Mouse (Mus musculus): ENCODE results near the gene Herc2. TPM values are rescaled to one million over a fixed set of nuclear protein-coding genes. Genes with fewer than 3 reads are reported as not detected.

The Herc2 gene
- polyA plus RNA-seq, 1 experiment from 2014 or later: 22.3 TPM

- H3K9me3 ChIP-seq: no peaks in the 10 kb centered on the region
- no peak overlapping the region for H3K27ac ChIP-seq
- no peaks in the 10 kb centered on the region for H3K4me1 ChIP-seq
- no peak for ATAC-seq (ENCODE audit: borderline replicate concordance, extremely low read depth, low FRiP score, low TSS enrichment)
- no peak overlapping the region for H3K9ac ChIP-seq
- 89% methylated on average over 6 of the region's 6 CpGs for WGBS
- peaks cover 47% of the 10 kb centered on the region for H3K36me3 ChIP-seq
- H3K4me3 ChIP-seq: no peak overlapping the region
- H3K4me2 ChIP-seq: no peak overlapping the region
- H3K27me3 ChIP-seq: no peaks in the 10 kb centered on the region
Measured at GRCm38 (mm10) chr7:56220811-56221210, 170.8 kb downstream of the Herc2 start.

- Histone ChIP-seq H3K4me2 (no peak overlapping the region), H3K27me3 (no peaks in the 10 kb centered on the region), H3K4me1 (no peaks in the 10 kb centered on the region), H3K9ac (no peak overlapping the region), H3K9me3 (no peaks in the 10 kb centered on the region), H3K36me3 (peaks cover 17% of the 10 kb centered on the region), H3K4me3 (no peak overlapping the region), H3K27ac (no peak overlapping the region)
- 41% methylated on average over 5 of the region's 5 CpGs for WGBS
- no peak for ATAC-seq (ENCODE audit: borderline replicate concordance, extremely low read depth, low FRiP score, low TSS enrichment)
Measured at GRCm38 (mm10) chr7:56235794-56236423, 185.9 kb downstream of the Herc2 start.

- peaks cover 12% of the 10 kb centered on the region for H3K36me3 ChIP-seq
- H3K9ac ChIP-seq: no peak overlapping the region
- no peaks in the 10 kb centered on the region for H3K27me3 ChIP-seq
- no peak overlapping the region for H3K4me3 ChIP-seq
- no peak for ATAC-seq (ENCODE audit: borderline replicate concordance, extremely low read depth, low FRiP score, low TSS enrichment)
- no peak overlapping the region for H3K27ac ChIP-seq
- 85% methylated on average over 3 of the region's 3 CpGs for WGBS
- H3K4me1 ChIP-seq: no peaks in the 10 kb centered on the region
- no peaks in the 10 kb centered on the region for H3K9me3 ChIP-seq
- H3K4me2 ChIP-seq: no peak overlapping the region
Measured at GRCm38 (mm10) chr7:56236617-56237016, 186.6 kb downstream of the Herc2 start.

- no peaks in the 10 kb centered on the region for H3K27me3 ChIP-seq
- H3K9me3 ChIP-seq: no peaks in the 10 kb centered on the region
- no peak for ATAC-seq (ENCODE audit: borderline replicate concordance, extremely low read depth, low FRiP score, low TSS enrichment)
- H3K36me3 ChIP-seq: no peaks in the 10 kb centered on the region
- no peak within 1 kb of the TSS for H3K9ac ChIP-seq
- no peak within 1 kb of the TSS for H3K4me3 ChIP-seq
- H3K4me2 ChIP-seq: no peak within 1 kb of the TSS
- no peaks in the 10 kb centered on the region for H3K4me1 ChIP-seq
- WGBS: 40% methylated on average over 3 of the region's 3 CpGs
- no peak within 1 kb of the TSS for H3K27ac ChIP-seq
Measured at GRCm38 (mm10) chr7:56239543-56239942, 189.5 kb downstream of the Herc2 start, which contains the start of gene Oca2. Gene Oca2 (plus strand): TSS chr7:56239760.

- Histone ChIP-seq H3K9ac (no peak overlapping the region), H3K9me3 (no peaks in the 10 kb centered on the region), H3K27ac (no peak overlapping the region), H3K4me3 (no peak overlapping the region), H3K27me3 (no peaks in the 10 kb centered on the region), H3K4me2 (no peak overlapping the region), H3K4me1 (no peaks in the 10 kb centered on the region), H3K36me3 (no peaks in the 10 kb centered on the region)
- 75% methylated on average over 10 of the region's 10 CpGs for WGBS
- ATAC-seq (ENCODE audit: borderline replicate concordance, extremely low read depth, low FRiP score, low TSS enrichment): no peak
Measured at GRCm38 (mm10) chr7:56254568-56254967, 204.6 kb downstream of the Herc2 start.

- no peaks in the 10 kb centered on the region for H3K27me3 ChIP-seq
- H3K9me3 ChIP-seq: no peaks in the 10 kb centered on the region
- no peaks in the 10 kb centered on the region for H3K4me1 ChIP-seq
- no peak overlapping the region for H3K27ac ChIP-seq
- WGBS: 70% methylated on average over 3 of the region's 3 CpGs
- no peak overlapping the region for H3K9ac ChIP-seq
- no peak overlapping the region for H3K4me2 ChIP-seq
- H3K4me3 ChIP-seq: no peak overlapping the region
- no peaks in the 10 kb centered on the region for H3K36me3 ChIP-seq
- ATAC-seq (ENCODE audit: borderline replicate concordance, extremely low read depth, low FRiP score, low TSS enrichment): no peak
Measured at GRCm38 (mm10) chr7:56257875-56258441, 208.0 kb downstream of the Herc2 start.

GRCm38 (mm10) chr7:56277506-56277905 is 227.5 kb downstream of the Herc2 start:
- ATAC-seq (ENCODE audit: borderline replicate concordance, extremely low read depth, low FRiP score, low TSS enrichment): no peak
- H3K36me3 ChIP-seq: no peaks in the 10 kb centered on the region
- no peak overlapping the region for H3K27ac ChIP-seq
- no peaks in the 10 kb centered on the region for H3K27me3 ChIP-seq
- no peak overlapping the region for H3K4me2 ChIP-seq
- H3K4me1 ChIP-seq: no peaks in the 10 kb centered on the region
- no peak overlapping the region for H3K4me3 ChIP-seq
- no peaks in the 10 kb centered on the region for H3K9me3 ChIP-seq
- 81% methylated on average over 2 of the region's 2 CpGs for WGBS
- no peak overlapping the region for H3K9ac ChIP-seq

Other genes starting within 250 kb of the Herc2 start
- 122 and 124 TPM in 2 replicates for gene Cyfip1, start 208.5 kb upstream of the Herc2 start, polyA plus RNA-seq (2015; fragmentation: Nextera tagmentation; extraction: Ambion mirVana)
- gene Nipa2, start 87.7 kb upstream of the Herc2 start, polyA plus RNA-seq (2015; fragmentation: Nextera tagmentation; extraction: Ambion mirVana): 46.1 and 46.3 TPM in 2 replicates
- gene Nipa1, start 30.2 kb upstream of the Herc2 start, polyA plus RNA-seq (2015; fragmentation: Nextera tagmentation; extraction: Ambion mirVana): 7.3 and 8.0 TPM in 2 replicates
- gene Oca2, start 189.6 kb downstream of the Herc2 start, polyA plus RNA-seq (2015; fragmentation: Nextera tagmentation; extraction: Ambion mirVana): 0.05 TPM in 1 of 2 replicates, not detected in the other

Measured in lung, embryonic 15.5 days (tissue).